Mouse (Mus musculus) right cerebral cortex, postnatal 4 days (tissue): ENCODE results near the gene Tfap2c.

Source experiments
- DNase-seq: peaks from one replicate; pipeline ENCODE4 v3.0.0-alpha.2; 2022

Gene Tfap2c

DNA sequence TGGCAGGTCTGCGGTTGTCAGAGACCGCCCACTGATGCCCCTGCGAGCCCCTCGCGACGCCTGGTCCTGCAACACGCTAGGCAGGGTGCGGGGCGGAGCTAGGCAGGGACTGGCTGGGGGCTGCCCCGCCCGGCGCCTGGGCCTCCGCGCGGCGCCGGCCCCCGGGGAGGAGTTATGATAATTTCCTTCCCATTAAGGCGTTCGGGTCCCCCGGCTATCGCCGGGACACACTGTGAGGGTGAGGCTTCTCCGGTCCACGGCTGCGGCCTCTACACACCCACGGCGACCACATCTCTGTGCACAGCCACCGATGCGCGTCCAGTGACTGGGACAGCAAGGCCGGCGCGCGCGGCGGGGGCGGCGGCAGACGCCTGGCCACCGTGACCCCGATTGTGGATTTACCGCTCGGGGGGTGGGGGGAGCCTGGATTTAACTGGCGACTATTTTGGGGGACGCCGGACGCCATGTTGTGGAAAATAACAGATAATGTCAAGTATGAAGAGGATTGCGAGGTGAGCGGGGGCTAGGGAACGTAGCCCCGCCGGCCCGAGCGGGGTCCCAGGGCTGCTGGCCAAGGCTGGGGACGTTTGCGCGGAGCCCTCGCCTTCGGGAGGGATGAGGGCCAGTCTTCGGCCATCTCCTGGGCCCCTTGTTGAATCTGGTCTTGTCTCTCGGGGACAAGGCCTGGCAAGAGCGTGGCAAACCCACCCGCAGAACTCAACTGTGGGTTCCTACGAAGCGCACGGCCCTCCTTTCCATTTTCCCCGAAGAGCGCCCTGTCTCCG lies at the start of gene Tfap2c:
Gene Tfap2c, plus strand, starts transcription at position 223 of the 785 bp plus-strand sequence.
- no peak for DNase-seq

DNA sequence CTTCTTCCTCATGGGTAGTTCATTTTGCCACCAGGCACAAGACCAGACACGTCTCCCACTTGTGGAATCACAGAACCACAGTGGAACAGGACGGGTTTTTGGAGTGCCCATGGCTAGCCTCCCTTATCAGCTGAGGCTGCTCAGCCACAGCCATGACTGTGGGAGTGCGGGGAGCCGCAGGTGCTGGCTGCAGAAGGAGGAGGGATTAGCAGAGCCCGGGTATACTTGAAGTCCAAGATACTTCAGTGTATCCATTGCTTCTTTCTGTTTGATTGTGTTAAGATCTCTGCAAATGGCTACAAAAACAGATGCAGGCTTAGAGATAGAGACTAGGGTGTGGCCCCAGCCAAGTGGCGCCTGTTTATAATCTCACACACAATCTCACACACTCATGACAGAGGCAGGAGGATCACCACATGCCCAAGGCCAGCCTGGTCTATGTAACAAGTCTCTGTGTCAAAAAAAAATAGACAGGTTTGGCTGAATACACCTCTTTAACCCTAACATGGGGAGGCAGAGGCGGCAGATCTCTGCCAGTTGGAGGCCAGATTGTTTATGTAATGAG lies 48.6 kb upstream of the Tfap2c start:
- DNase-seq, result no peak

DNA sequence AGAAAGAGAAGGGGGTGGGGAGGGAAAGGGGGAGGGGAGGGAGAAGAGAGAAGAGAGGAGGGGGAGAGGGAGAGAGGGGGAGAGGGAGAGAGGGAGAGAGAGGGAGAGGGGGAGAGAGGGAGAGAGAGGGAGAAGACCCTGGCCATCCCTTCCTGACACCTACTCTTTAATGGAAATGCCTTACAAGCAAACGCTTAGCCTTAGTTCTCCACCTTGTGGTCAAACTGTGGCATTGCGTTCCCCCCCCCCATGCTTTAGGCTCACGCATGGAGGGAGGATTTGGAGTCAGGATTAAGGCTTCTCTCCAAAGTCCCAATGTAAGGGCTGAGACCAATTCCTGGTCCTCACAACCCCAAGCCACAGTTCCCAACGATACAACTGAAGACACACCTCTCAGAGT lies 48.1 kb upstream of the Tfap2c start:
- peak; percentile 47 for DNase-seq

DNA sequence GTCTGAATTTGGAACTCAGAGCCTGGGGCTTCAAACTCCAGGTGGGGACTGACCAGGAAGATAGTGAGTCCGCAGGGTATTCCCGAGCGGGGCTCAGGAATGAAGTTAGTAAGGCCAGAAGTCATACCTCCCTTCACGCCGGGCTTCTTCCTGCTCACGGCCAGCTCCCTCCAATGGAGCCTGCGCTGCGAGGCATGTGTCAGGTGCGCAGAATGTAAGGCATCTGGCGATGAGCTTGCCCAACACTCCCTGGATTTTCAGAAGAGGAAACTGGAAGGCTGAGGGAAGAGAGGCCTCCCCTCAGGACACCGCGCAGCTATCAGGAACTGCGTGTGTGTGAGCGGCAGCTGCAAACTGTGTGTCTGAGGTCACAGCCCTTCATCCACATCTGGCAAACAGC lies 47.2 kb upstream of the Tfap2c start:
- DNase-seq, result no peak

DNA sequence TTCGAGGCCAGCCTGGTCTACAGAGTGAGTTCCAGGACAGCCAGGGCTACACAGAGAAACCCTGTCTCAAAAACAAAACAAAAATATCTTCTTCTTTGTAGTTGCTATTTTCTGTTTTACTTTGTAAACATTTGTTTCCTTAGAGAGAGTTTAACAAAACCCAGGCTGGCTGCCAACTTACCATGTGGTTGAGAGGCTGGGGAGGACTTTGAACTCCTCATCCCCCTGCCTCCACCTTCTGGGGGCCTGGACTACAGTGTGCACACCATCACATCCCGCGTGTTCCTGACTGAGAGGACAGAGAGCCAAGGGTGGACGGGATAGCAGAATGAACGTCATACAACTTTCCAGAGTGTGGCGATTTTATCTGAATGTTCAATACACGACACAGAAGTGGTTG lies 43.3 kb upstream of the Tfap2c start:
- DNase-seq, result no peak

DNA sequence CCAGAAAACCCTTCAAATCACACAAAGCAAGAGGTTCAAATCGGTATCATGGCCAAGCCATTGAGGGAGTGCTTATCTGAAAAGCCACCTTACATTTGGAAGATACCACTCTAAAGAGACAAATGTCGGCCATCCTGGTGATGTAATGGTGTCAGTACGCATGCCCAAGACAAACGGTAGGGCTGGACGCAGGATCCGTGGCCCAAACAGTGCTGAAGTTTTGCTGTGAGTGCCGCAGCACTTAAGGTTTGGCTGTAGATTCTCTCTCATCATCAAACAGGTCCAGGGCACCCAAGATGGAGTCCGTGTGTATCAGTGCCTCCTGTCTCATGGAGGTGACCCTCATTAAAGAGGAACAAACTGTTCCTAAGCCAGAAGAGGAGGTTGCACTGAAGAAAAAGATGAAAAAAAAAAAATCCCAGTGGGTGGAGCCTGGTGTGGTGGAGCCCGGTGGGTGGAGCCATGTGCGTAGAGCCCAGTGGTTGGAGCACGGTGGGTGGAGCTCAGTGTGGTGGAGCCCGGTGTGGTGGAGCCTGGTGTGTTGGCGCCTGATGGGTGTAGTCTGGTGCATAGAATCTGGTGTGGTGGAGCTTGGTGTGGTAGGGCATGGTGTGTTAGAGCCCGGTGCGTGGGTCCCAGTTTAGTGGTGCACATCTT lies 39.2 kb upstream of the Tfap2c start:
- no peak for DNase-seq

DNA sequence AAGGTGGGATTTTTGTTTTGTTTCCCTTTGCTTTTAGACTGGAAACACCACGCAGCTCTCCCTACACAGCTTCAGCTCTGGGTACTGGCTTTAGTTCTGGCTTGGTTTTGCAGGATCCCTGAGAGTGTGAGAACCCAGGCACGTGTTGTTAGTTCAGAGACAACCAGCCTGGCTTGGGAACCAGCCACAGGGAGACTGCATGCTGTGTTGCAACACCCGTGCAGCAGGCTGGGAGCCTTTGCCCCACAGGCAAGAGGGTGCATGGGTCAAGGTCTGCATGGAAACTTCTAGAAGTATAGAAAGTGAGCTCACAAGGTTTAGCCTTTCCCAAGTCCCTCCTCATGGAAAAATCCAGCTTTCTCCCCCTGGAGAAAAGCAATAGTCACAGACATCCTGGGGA lies 38.5 kb upstream of the Tfap2c start:
- DNase-seq, result no peak

DNA sequence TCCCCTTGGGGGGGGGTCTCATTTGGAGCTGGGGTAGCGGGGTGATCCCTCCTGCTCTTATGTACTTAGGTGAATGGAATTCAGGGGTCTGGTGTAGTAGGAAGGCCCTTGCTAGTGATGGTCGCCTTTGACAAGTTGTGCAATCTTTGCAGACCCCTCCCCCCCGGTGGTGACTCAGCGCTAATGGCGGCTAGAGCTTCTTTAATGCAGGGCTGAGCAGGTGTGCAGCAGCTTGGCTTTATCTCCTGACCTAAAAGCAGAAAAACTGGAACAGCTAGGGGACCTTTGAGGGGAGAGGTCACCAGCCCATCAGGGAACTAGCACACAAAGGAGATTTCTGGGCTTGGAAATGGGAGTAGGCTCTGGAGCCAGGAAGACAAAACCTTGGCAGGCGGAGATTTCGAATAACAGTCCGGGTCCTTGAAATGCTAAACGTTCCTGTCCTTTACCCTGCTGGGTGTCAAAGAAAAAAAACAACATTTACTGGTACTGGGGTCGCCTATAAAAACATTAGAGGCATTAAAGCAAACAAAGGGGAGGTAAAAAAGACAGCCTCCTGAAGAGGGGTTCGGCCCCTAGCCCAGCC lies 32.9 kb upstream of the Tfap2c start:
- DNase-seq, result no peak

DNA sequence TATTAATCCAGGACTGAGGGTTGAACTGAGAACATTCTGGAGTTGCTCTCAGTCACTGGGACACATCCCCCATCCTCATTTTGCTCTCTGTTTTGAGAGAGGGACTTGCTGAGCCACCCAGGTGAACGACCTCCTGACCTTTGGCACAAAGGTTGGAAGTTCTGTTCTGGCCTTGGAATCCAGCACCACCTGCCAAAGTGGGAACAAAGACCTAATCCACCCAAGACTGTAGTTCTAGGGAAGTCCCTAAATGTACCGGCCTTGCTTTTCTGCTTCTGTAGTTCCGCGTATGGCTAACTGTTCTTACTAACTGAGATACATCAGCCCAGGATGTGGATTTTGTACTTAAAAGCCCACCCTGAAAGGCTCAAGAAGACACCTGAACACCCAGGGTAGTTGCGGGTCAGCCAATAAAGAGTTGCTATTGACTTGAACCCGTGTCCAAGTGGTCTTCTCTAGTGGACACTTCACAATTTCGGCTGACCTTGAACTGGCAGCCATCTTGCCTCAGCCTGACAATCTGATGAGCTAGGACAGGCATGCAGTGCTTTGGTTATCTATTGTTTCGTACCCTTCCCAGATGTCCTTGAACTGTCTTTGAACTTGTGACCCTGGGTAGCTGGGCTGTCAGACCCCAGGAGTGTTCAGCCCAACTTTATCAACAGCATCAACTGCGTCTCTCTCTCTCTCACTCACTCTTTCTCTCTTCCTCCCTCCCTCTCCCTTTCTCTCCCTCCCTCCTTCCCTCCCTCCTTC lies 28.6 kb upstream of the Tfap2c start:
- no peak for DNase-seq

DNA sequence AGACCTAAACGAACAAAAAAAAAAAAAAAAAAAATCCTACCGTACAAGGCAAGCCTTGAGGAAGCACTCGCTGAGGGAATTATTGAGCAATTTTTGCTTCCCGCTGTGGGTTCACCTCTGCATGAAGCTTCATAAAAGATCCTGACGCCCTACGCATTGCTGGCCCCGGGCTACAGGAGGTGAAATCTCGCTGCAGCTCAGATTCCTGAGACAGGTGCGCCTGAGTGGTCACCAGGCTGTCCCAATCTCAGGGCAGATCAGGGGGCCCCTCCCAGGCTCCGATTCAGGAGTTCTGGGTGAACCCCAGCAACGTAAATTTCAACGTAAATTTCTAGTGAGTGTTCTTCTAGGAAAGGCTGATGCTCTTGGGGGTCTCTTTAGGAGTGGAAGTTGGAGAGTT lies 26.9 kb upstream of the Tfap2c start:
- DNase-seq, result no peak

DNA sequence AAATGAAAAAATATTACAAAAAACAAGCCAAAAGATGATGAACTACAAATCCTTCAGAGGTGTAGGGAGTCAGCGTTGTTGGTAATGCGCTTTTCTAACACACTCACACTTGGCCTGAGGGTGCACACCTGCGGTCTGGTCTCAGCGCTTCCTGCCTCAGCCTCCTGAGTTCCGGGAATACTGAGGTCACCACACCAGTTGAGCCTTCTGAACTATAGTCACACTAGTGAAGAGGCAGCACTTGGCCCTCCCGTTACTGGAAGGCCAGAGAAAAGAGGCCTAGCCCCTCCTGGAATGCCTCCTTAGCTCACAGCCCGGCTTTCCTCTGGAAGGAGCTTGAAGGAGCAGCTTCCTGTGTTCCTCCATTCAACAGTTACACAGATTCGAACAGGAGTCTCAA lies 22.2 kb upstream of the Tfap2c start:
- DNase-seq, result no peak

DNA sequence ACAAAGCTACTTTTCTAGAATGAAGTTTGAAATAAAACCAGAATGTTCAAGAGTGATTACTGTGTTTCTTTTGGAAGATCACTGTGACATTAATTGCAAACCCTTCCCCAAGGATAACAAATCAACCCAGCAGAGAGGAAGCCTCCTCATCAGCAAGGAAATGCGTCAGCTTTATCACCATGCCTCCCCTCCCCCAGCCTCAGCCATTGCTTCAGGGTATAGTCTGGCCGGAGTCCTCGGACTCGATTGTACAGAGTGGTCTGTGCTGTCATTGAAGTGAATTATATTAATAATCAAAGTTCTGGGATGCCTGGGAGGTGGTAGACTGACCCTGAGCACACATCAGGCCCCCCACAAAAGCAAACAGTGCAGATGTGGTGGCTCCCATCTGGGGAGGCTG lies 5.4 kb upstream of the Tfap2c start:
- no peak for DNase-seq

DNA sequence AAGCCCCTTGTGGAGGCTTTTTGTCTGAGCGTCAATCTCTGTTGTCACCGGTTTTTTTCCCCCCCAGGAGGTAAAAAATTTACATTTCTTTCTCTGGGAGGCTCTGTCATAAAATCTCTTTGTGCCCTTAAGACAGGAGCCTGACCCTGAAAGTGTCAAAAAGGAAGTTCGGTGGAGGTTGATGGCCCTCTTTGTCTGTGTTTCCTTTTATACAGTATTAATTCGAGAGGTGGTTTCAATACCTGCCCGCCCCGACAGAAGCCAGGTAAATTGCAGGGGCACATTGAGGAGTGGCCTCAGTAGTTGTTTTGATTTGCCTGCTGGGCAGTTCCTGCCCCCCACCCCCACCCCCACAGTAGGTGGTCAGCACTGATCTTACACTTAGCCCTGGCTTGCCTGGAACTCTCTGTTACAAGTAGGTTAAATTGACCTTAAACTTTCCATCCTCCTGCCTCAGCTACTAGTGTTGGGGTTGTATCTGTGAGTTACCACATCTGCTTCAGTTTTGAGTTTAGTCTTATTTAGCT lies 4.7 kb upstream of the Tfap2c start:
- no peak for DNase-seq

DNA sequence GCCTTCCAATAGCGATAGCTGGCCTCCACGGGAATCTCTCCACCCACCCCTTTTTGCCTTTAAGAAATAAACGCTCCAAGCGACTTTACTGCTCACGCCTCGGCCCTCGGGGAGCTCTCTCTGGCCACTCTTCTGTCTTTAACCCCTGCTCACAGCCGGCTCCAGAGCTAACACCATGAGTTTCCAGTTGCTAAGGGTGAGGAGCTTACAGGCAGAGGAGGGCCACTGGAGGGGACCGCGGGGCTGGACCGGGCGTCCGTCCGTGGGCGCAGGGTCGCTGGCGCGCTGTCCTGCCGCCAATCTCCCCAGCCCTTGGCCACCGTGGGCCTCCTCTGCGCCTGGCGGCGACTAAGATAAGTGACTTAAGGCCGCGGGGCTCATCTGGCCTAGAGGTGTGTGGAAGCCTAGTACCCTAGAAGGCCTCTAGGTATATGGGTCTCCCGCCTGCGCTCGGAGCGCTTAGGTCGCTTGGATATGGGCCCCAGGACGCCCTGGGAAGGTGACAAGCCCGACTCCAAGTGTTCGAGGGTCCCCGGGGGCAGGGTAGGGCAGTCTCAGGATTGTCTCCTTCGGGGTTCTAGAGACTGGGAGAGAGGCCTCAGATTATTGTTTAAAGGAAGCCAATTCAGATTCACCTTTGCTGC lies 3.7 kb upstream of the Tfap2c start:
- no peak for DNase-seq

DNA sequence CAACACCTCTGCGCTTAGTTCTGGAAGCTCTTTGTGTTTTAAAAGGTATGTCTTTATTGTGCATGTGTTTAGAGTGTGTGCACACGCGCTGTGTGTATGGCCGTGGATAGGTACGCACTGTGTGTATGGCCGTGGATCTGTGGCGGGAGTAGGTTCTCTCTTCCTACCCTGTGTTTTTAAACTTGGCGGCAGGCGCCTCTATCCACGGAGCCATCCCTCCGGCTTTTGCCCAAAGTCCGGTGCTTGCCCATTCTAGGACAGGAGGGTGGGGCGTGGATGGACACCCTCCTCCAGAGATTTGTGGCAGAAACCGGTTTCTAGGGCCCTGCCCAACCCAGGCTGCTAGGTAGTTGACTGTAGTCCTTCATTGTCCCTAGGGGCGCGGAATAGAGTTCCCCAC lies 2.8 kb upstream of the Tfap2c start:
- no peak for DNase-seq

DNA sequence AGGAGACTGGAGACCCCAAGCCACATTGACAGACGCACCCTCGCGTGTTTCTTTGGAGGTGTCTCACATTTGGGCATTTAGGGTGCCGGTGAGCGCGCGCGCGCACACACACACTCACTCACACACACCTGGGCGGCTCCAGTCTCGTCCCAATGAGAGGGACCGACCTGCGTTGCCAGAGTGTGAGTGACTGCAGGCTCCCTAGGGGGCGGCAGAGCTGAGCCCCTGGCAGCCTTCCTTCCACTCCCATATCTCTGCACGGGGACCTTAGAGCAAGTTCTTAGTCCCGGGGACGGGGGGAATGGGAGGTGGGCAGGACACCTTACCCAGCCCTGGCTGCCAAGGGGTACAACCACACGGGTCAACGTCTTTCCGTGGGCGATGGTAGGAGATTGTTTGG lies 2.3 kb upstream of the Tfap2c start:
- no peak for DNase-seq

DNA sequence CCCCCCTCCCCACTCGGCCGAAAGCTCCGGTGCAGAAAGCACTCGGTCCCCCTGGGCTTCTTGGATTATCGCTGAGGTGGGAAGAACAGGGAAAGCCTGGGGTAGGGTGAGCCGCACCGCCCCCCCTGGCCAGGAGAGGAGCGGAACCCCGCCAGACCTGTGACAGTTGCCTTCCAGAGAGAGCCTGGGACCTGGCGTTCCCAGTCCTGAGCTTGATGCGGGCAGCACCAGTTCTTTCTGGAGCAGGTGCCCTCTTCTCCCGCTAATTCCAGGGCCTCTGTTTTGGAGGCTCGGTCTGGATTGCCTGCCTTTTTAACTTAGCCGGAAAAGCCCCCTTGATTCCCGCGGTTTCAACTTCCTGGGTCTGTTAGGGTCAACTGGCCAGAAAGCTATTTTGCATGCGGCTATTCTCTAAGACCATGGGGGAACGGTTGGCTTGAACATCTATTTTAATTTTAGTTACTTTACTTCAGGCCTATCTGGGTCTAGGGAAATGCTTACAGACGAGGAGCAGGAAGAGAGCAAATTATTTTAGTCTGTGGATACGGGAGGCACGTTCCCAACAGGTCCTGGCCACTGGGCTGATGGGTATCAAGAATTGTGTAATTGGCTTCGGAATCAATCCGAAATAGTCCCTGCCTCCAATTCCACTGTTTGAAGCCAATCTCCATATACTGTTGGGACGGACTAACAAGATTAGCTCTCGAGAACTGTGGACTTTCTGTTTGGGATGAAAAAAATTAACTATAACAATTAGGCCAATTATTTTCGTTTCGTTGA lies 1.4 kb upstream of the Tfap2c start:
- no peak for DNase-seq

DNA sequence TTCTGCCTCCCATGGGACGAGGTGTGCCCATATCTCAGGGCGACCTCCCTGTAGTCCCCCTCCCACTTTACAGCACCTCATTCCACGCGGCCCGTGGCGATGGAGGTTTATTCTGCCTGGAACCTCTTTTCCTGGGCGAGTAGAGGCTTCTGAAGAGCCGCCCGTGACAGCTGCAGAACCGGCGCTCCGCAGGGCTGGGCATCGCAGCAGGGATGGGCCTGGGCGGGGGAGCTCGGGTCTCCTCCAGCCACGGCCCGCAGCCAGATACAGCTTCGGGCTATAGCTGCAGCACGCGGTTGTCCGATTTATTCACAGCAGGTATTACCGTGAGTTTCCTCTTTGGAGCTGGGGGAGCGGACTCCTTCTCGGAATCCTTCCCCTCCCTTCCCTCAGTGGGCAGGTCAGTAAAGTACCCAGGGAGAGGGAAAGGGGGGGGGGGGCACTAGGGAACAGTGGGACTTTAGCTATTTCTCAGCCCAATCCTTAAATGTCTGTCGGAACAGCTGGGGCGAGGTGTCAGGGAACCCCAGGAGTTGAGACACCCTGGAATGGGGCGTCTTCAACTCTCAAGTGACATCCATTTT lies 629 bp upstream of the Tfap2c start:
- no peak for DNase-seq

DNA sequence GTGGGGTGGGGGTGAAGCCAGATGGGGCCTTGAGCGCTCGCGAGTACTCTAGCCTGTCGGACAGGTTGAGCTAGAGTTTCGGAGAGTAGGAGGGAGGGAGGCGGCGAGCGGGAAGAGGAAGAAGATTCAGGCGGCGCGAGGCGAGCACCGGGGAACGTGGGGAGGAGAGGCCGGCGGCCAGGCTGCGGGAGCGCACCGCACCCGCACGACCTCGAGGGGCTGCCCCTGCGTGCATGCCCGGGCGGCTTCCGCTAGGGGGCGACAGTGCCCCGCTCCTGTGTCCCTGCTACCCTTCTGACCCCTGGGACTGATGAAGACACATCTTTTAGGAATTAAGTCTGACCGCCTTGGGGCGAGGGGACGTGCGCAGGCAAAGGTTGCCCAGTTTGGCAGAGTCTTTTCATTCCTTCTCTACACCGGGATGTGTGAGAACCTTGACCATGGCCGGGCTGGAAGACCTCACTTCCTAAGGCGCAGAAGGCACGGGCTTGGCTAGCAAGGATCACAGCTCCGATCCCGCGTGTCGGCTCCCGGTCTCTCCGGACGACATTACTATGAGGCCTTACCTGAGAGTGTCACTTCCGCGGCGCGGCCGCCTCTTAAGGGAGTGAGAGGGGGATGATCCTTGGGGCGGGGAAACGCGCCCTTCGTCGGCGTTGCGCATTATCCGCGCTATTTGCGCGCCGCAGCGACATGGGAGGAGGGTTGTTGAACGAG lies 1.1 kb downstream of the Tfap2c start:
- DNase-seq, result peak; percentile 66

DNA sequence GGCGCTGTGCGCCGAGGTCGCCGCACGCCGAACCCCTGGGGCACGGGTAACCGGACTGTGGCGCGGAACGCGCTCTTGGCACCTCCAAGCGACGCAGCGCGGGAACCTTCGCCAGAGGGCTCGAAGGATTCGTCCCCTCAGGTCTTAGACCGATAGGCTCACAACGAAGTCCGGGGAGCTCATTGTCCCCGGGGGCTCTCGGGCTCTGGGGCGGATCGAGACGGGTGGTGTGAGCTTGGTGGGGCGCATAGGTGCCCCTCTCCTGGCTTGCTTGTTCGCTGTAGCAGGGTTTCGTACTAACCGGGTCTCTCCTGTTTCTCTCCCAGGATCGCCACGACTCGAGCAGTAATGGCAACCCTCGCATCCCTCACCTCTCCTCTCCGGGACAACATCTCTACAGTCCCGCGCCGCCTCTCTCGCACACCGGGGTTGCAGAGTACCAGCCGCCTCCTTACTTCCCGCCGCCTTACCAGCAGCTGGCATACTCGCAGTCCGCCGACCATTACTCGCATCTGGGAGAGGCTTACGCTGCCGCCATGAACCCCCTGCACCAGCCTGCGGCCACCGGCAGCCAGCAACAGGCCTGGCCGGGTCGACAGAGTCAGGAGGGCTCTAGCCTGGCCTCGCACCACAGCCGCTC lies 1.8 kb downstream of the Tfap2c start:
- DNase-seq, result no peak
